Mouse (Mus musculus) kidney, postnatal 10 days (tissue): ENCODE data around the gene Tnfsf8.

Source experiments
- DNase-seq: peaks from one replicate; pipeline ENCODE4 v3.0.0; 2021; ENCODE audit warnings: mixed read lengths

Tnfsf8 gene

DNA sequence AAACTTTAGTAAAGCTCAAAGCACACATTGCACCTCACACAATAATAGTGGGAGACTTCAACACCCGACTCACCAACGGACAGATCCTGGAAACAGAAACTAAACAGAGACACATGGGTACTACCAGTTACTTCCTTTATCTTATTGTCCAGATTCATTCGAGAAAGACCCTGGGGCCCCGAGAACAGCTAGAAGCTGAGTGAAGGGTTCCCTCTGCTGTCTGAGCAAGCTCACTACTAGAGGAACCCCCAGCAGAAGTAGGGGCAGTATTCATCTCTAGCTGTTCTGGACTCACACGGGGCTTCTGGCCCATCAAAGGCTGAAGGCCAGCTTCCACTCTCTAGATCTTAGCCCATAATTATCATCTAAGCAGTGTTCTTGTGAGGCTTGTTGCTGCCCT lies 20.7 kb downstream of the Tnfsf8 start:
- DNase-seq: peak; percentile 58

DNA sequence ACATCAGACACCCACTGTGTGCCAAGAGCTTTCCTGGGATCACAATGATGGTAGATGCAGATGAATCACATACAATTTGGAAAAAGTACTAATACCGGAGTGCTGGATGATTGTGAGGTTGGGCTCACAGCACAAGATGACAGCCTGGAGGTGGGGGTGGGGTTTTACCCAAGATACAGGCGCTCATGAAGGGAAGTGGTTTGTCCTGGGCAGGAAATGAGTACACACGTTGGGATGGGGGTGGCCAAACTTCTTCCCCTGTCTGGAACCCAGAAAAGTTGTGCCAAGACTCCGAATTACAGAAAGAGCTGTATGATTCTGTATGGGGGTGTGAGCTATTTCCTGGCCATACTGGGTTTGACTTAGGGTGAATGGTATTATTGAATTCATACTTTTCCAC lies 38.0 kb downstream of the Tnfsf8 start:
- DNase-seq: no peak

DNA sequence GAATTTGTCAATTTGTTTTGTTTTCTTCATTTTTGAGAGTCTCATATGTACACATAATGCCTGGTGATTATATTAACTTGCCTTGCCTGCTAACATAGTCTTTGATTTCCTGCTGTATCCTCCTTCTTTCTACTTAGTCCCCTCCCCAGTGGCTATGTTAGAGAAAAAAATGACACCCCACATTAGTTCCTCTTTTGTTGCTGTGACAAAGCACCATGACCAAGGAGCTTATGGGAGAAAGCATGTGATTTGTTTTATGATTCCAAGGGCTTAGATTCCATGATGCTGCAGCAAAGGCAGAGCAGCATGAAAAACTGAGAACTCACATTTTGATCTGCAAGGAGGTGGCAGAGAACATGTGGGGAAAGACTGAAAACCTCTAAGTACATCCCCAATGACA lies 43.6 kb downstream of the Tnfsf8 start:
- DNase-seq: no peak

DNA sequence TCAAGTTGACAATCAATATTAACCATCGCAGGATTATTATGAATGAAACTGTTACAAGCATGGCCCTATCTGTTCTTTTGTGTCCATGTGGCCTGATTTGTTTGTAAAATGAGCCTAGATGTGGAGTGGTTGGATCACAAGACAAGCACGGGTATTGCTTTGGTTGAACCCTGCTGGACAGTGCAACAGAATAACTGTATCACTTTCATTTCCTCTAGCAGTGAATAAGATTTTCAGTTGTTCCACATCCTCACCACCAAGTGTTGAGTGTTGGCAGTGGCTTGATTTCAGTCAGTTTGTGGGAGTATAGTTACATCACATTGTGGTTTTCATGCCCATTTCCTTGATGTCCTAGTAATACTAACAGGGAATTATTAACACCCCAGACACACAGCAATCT lies 45.5 kb downstream of the Tnfsf8 start:
- no peak for DNase-seq

DNA sequence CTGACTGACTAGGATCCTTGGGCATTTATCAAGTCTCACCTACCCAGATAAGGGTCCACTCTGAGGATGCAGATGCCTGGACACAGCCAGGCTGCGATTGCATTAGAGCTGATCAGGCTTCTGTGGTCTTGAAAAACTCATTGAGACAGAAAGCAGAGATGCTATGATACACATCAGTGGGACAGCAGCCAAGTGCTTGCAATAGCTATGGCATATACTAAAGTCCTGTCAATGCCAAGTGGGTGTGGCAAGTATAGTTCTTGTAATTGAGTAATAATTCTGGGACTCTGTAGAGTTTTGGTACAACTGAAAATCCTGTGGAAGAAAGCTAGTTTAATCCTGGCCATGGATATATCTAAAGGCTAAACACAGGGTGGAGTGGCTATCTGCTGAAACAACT lies 63.1 kb downstream of the Tnfsf8 start:
- no peak for DNase-seq

DNA sequence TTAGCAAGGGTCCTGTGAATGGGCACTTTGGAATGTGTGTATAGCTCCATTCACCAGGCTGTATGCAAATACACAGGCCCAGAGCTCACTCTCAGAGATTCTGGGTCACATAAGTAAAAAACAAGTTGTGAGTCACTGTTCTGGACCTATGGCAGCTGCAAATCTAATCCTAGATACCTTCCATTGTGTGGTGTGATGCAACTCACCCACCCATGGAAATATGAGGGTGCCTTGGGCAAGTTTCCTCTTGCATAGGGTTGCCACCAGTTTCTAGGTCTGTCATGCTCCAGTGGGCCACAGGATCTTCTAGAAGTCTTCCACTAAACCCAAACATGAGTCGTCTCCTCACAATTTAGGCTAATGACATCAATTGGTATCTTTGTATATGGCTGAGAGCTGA lies 64.6 kb downstream of the Tnfsf8 start:
- DNase-seq: no peak

DNA sequence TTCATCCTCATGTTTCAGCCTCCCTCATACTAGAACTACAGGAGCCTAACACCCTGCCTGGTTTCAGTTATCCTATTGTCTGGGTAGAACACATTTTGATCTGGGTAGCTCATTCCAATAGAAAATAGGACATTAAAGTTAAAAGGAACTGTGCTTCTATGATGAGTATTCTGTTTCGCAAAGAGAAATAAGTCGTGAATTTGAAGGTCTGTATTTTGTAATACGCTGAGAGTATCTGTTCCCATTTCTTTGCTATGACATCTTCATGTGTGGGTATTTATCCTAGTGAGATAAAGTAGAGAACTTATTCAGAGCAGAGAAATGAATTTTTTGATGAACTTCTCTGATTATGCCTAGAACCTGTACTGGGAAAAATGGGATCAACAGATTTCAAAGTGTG lies 68.8 kb downstream of the Tnfsf8 start:
- no peak for DNase-seq

DNA sequence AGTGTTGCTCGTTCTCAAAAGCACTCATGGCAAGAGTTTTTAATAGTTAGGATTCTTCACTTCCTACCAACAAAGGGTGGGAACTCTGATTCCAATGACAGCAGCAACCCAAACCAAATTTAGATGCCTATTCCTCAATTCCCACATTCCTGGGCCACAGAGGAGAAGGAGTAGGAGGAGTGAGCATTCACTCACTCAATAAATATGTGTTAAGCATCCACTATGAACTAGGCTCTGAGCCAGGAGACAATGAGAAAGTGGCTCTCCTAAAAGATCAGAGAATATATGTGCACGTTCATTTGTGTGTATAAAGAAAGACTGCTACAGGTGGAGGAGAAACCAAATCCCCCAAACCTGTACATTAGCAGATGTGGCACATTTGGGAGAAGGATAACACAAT lies 75.7 kb downstream of the Tnfsf8 start:
- no peak for DNase-seq

DNA sequence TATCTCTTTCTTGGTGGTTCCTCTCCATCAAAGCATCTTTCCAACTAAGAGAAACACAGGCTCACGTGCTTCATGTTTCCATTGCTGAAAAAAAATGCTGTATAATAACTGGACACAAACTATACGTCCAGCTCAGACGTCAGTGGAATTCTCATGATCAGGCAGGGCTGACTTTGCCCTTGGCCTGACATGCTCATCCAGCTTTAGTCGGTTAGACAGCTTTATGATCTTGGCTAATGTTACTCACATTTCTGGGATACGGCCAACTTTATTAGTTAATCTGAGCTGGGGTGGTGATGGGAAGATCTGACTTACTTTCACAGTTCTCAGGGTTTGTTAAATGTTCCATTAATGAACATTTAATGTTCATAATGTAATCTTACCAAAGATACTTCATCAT lies 77.3 kb downstream of the Tnfsf8 start:
- peak; percentile 30 for DNase-seq

DNA sequence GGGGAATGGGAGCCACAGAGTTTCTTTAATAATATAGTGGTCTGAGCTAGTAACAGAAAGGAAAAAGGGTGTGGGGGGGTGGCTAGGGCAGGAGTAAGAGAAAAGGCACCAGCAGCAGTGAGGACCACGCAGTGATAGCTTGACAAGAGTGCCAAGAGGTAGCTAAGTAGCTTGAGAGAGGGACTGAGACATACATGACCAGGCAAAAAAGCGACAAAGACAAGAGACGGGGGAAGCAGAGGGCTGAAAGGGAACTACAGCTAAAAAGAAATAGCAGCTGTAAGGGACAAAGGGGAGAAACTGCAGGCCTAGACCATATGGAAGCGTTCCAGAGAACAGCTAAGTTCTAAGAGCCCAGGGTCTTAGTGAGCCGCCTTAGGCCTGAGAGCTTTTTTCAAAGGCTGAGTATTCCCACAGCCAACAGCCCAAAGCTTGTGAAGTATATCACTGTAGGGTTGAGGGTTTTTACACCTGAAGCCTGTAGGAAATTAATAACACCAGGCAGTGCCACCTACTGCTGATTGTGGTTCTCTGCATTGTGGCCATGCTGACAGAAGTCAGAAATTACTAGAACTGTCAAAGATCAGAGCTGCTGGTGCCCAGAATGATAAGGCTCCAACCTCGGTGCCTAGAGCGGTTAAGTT lies 78.1 kb downstream of the Tnfsf8 start:
- DNase-seq: peak; percentile 22
